Mouse (Mus musculus): ENCODE data around the gene St6galnac3.

- TF ChIP-seq CTCF (IDR thresholded peaks at IDR 0.05; ENCODE audit: low read depth), result no peak
- no peak for TF ChIP-seq EP300 (optimal IDR thresholded peaks at IDR 0.05)
Observed at GRCm38 (mm10) chr3:153242524-153242923, 482.4 kb downstream of the St6galnac3 start.
